Mouse (Mus musculus) stomach, adult 2 months (tissue): ENCODE results near the gene Stard9. TPM values are rescaled to one million over a fixed set of nuclear protein-coding genes. Genes with fewer than 3 reads are reported as not detected.

ENCODE experiments used
- polyA plus RNA-seq: library from polyadenylated mRNA; depleted of rRNA; stranded (reverse); fragments of >200 nt; gene quantifications from 2 replicates; pipeline ENCODE4 v1.2.3, GENCODE M21; 2012; rRNA removed

Gene Stard9
- 0.78 and 1.7 TPM in 2 replicates for polyA plus RNA-seq

DNA sequence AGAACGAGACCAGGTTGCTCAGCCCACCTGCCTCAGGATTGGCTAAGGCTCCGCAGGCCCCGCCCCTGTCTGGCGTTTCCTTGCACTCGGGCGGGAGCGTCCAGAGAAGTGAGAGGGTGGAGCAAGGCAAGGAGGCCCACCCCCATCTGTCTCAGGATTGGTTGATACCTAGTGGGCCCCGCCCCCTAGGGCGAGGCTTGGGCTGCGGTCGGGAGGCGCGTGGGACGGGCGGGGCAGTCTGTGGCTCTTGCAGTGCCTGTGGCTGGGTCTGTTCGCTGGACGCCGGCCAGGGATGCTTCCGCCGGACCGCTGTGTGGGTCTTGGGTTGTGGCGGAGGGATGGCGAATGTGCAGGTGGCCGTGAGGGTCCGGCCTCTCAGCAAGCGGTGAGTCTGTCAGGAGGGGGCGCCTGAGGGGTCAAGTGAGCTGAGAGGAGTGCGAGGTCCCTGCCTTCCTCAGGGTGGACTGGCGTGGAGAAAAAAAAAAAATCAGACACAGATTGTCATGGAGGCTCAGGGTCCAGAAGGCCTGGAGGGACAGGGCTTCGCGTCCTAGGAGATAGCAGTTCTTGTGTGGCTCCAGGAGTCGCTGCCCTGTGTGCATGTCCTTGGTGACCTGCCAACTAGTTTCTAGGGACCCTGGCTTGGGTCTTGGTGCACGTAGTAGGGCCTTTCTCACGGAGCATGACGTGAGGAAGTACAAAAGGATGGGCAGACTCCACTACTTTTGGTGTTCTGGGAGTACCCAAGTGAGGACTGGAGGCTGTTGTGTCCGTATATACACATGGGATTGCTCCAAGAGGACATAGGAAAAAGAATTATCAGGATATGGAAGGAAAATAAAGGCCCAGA lies at the start of gene Stard9:
Gene Stard9, plus strand, starts transcription at position 236 of the 850 bp plus-strand sequence.

DNA sequence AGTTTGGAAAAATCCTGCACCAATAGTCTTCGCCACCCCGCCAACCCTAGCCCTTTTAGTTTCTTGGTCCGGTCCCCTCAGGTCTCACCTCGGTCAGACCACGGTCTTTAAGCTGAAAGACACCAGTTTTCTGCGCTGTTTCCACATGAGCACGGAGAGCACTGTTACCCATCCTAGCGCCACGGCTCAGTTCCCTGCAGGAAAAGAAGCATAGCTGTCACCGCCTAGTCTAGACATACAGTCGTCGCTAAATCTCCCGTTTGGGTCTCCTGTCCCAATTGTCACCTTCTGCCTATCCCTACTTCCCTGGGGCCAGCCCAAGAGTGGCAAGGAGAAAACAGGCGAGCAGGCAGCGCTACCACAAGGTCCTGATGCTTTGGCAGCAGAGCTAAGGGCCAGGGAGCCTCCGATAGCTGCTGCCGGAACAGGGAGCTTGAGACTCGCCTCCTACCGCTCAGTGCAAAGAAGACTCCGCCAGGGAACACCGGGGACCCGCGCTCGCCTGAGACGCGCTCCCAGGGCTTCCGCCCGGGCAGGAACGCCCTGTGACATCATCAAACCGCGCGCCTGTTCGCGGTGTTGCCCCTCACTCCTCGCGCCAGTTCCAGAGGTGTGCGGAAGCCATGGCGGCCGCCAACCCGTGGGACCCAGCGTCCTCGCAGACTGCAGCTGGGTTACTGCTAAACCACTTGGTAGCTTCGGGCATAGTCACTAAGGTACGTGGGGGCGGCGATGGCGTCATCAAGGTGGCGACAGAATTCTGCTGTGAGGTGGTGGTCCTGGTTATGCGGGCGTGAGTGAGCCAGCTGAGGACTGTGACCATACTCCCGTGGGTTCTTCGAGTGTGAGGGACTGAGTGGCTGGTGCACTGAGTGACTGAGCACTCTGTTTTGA lies 19.8 kb upstream of the Stard9 start, which contains the start of the genes Haus2 and Lrrc57:
Gene Haus2, plus strand, starts transcription at position 554 of the 894 bp plus-strand sequence.
Gene Lrrc57, minus strand, starts transcription at position 691 of the 894 bp plus-strand sequence.

Other genes starting within 250 kb of the Stard9 start
- gene Ganc, start 225.2 kb upstream of the Stard9 start, polyA plus RNA-seq = 1.6 and 2.9 TPM in 2 replicates
- gene Tmem87a, start 225.0 kb upstream of the Stard9 start, polyA plus RNA-seq = 1.6 and 3.5 TPM in 2 replicates
- 0.23 and 0.81 TPM in 2 replicates for gene Capn3, start 173.1 kb upstream of the Stard9 start, polyA plus RNA-seq
- 12.9 and 19.0 TPM in 2 replicates for gene Zfp106, start 65.3 kb upstream of the Stard9 start, polyA plus RNA-seq
- 0.53 and 1.2 TPM in 2 replicates for gene Snap23, start 61.5 kb upstream of the Stard9 start, polyA plus RNA-seq
- 0.18 and 0.58 TPM in 2 replicates for gene Haus2, start 19.7 kb upstream of the Stard9 start, polyA plus RNA-seq
- 1.4 and 2.2 TPM in 2 replicates for gene Lrrc57, start 19.6 kb upstream of the Stard9 start, polyA plus RNA-seq
- 4.7 and 8.0 TPM in 2 replicates for gene Cdan1, start 221.0 kb downstream of the Stard9 start, polyA plus RNA-seq
- 0.39 and 0.85 TPM in 2 replicates for gene Ttbk2, start 221.5 kb downstream of the Stard9 start, polyA plus RNA-seq